Mouse (Mus musculus) liver, embryonic 11.5 days (tissue): ENCODE measurements at regions not wholly inside any gene's neighbourhood (a gene's known extent, or its start where the extent isn't known, plus 50 kb on each side); places are given as distances from the start of the nearest gene placed in this dataset.

ENCODE experiments used
- ATAC-seq: fragments of 200-750 bp; cut with Nextera tagmentation; replicated peaks from 2 replicates; pipeline ENCODE4 v1.8.0; 2017; ENCODE audit warnings: moderate number of reproducible peaks, mild to moderate bottlenecking, moderate TSS enrichment, moderate library complexity; ENCODE audit not compliant: low FRiP score
- DNase-seq: peaks from one replicate; pipeline ENCODE4 v3.0.0-alpha.2; 2017; ENCODE audit warnings: low spot score
- H3K27ac ChIP-seq: fragments of 300-500 bp; sonication (generic); 2 replicates; pipeline ENCODE4 v1.5.1; 2014; ENCODE audit warnings: mild to moderate bottlenecking, low read depth, low read length, control low read depth
- H3K27me3 ChIP-seq: fragments of 300-500 bp; sonication (generic); replicated peaks from 2 replicates; pipeline ENCODE4 v1.6.1; 2014; ENCODE audit warnings: low read length, mixed read lengths; ENCODE audit not compliant: control insufficient read depth, insufficient read depth
- H3K36me3 ChIP-seq: fragments of 300-500 bp; sonication (generic); 2 replicates; pipeline ENCODE4 v1.6.1; 2014; ENCODE audit warnings: mild to moderate bottlenecking, low read length, moderate library complexity, mixed read lengths; ENCODE audit not compliant: control insufficient read depth, insufficient read depth
- H3K4me1 ChIP-seq: fragments of 300-500 bp; sonication (generic); replicated peaks from 2 replicates; pipeline ENCODE4 v1.6.1; 2014; ENCODE audit warnings: low read length, mixed read lengths; ENCODE audit not compliant: control insufficient read depth, insufficient read depth
- H3K4me2 ChIP-seq: fragments of 300-500 bp; sonication (generic); 2 replicates; pipeline ENCODE4 v1.6.1; 2014; ENCODE audit warnings: mild to moderate bottlenecking, control low read depth, moderate library complexity
- H3K4me3 ChIP-seq: fragments of 300-500 bp; sonication (generic); 2 replicates; pipeline ENCODE4 v1.5.1; 2014; ENCODE audit warnings: low read depth, low read length, control low read depth
- H3K9ac ChIP-seq: fragments of 300-500 bp; sonication (generic); 2 replicates; pipeline ENCODE4 v1.6.1; 2014; ENCODE audit warnings: low read depth, low read length, control low read depth
- H3K9me3 ChIP-seq: fragments of 300-500 bp; sonication (generic); 2 replicates; pipeline ENCODE4 v1.6.1; 2016; ENCODE audit warnings: low read length, inconsistent platforms, mixed read lengths; ENCODE audit not compliant: control insufficient read depth
- WGBS: fragments of 180-500 bp; shearing (Covaris S2); extraction: QIAGEN DNeasy Blood & Tissue Kit; methylation state at CpG from one replicate; pipeline ENCODE4 v1.1.7; 2014; 5-methylcytosine and 5-hydroxymethylcytosine counted together

- no peaks in the 10 kb centered on the region; the same call in 1 of the 2 replicates for H3K4me1 ChIP-seq
- H3K9ac ChIP-seq, result no peak overlapping the region
- H3K9me3 ChIP-seq, result no peaks in the 10 kb centered on the region
- H3K27ac ChIP-seq, result no peak overlapping the region
- H3K4me3 ChIP-seq, result peak overlapping the region; percentile 23
- ATAC-seq, result peak; percentile 89
- WGBS, result 30% methylated on average over 20 of the region's 20 CpGs
- H3K4me2 ChIP-seq, result peak overlapping the region; percentile 44
- H3K36me3 ChIP-seq, result no peaks in the 10 kb centered on the region
- no peaks in the 10 kb centered on the region for H3K27me3 ChIP-seq
- peak; percentile 69 for DNase-seq
Measured at GRCm38 (mm10) chr3:121104571-121105407, 66.7 kb downstream of the Rwdd3 start.

- no peak for ATAC-seq
- DNase-seq, result no peak
- Histone ChIP-seq H3K9ac (no peak overlapping the region), H3K27ac (no peak overlapping the region), H3K4me1 (no peaks in the 10 kb centered on the region; the same call in 1 of the 2 replicates), H3K4me3 (no peak overlapping the region), H3K36me3 (no peaks in the 10 kb centered on the region), H3K27me3 (no peaks in the 10 kb centered on the region), H3K4me2 (no peak overlapping the region), H3K9me3 (no peaks in the 10 kb centered on the region)
- 77% methylated on average over 11 of the region's 11 CpGs for WGBS
Measured at GRCm38 (mm10) chr3:121102871-121103270, 68.6 kb downstream of the Rwdd3 start.

- no peak overlapping the region for H3K4me3 ChIP-seq
- DNase-seq, result no peak
- no peaks in the 10 kb centered on the region for H3K9me3 ChIP-seq
- H3K36me3 ChIP-seq, result no peaks in the 10 kb centered on the region
- WGBS, result 89% methylated on average over 1 of the region's 1 CpGs
- H3K4me1 ChIP-seq, result no peaks in the 10 kb centered on the region; the same call in 1 of the 2 replicates
- ATAC-seq, result no peak
- H3K27me3 ChIP-seq, result no peaks in the 10 kb centered on the region
- H3K9ac ChIP-seq, result no peak overlapping the region
- H3K27ac ChIP-seq, result no peak overlapping the region
- H3K4me2 ChIP-seq, result no peak overlapping the region
Measured at GRCm38 (mm10) chr3:121102120-121102519, 69.4 kb downstream of the Rwdd3 start.

- H3K36me3 ChIP-seq, result no peaks in the 10 kb centered on the region
- no peak for ATAC-seq
- no peaks in the 10 kb centered on the region; the same call in 1 of the 2 replicates for H3K4me1 ChIP-seq
- H3K4me2 ChIP-seq, result no peak overlapping the region
- H3K9ac ChIP-seq, result no peak overlapping the region
- H3K9me3 ChIP-seq, result no peaks in the 10 kb centered on the region
- no peak for DNase-seq
- H3K27me3 ChIP-seq, result no peaks in the 10 kb centered on the region
- WGBS, result 79% methylated on average over 8 of the region's 8 CpGs
- no peak overlapping the region for H3K4me3 ChIP-seq
- H3K27ac ChIP-seq, result no peak overlapping the region
Measured at GRCm38 (mm10) chr3:121100211-121100860, 71.2 kb downstream of the Rwdd3 start.

- Histone ChIP-seq H3K9me3 (no peaks in the 10 kb centered on the region), H3K4me1 (no peaks in the 10 kb centered on the region), H3K36me3 (no peaks in the 10 kb centered on the region), H3K4me3 (no peak overlapping the region), H3K4me2 (no peak overlapping the region), H3K27ac (no peak overlapping the region), H3K9ac (no peak overlapping the region), H3K27me3 (no peaks in the 10 kb centered on the region)
- WGBS, result 49% methylated on average over 6 of the region's 6 CpGs
- ATAC-seq, result 0 out of 2 replicates have a peak, but pooled peaks have one; percentile 26
- no peak for DNase-seq
Measured at GRCm38 (mm10) chr3:121093509-121093908, 78.0 kb downstream of the Rwdd3 start.

DNA sequence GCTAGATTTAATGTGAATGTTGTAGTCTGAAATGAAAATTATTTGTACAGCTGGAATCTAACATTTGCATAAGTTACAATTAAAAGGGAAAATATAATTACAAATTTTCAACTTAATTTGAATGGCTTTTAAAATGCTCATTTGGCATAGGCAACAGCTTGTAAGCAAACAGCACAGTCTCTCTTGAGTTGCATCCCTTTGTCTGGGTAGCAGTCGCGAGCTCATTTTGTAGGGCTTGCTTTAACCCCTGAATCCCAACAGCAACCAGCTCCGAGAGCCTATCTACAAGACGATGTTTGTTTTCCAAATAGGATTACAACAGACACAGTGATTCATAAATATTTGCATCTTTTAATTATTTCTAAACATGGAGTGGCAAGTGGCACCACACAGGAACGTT, 82.8 kb downstream of the Rwdd3 start:
- ATAC-seq, result no peak
- Histone ChIP-seq H3K4me2 (no peak overlapping the region), H3K9me3 (no peaks in the 10 kb centered on the region), H3K4me3 (no peak overlapping the region), H3K27ac (no peak overlapping the region), H3K4me1 (no peaks in the 10 kb centered on the region), H3K27me3 (no peaks in the 10 kb centered on the region), H3K9ac (no peak overlapping the region), H3K36me3 (no peaks in the 10 kb centered on the region)
- DNase-seq, result no peak
- 74% methylated on average over 5 of the region's 5 CpGs for WGBS

GRCm38 (mm10) chr3:121068676-121069075, 102.8 kb downstream of the Rwdd3 start:
- Histone ChIP-seq H3K4me1 (no peaks in the 10 kb centered on the region), H3K9ac (no peak overlapping the region), H3K9me3 (no peaks in the 10 kb centered on the region), H3K27ac (no peak overlapping the region), H3K36me3 (no peaks in the 10 kb centered on the region), H3K27me3 (no peaks in the 10 kb centered on the region), H3K4me2 (no peak overlapping the region), H3K4me3 (no peak overlapping the region)
- WGBS, result 65% methylated on average over 5 of the region's 5 CpGs
- ATAC-seq (no peak), DNase-seq (no peak)

DNA sequence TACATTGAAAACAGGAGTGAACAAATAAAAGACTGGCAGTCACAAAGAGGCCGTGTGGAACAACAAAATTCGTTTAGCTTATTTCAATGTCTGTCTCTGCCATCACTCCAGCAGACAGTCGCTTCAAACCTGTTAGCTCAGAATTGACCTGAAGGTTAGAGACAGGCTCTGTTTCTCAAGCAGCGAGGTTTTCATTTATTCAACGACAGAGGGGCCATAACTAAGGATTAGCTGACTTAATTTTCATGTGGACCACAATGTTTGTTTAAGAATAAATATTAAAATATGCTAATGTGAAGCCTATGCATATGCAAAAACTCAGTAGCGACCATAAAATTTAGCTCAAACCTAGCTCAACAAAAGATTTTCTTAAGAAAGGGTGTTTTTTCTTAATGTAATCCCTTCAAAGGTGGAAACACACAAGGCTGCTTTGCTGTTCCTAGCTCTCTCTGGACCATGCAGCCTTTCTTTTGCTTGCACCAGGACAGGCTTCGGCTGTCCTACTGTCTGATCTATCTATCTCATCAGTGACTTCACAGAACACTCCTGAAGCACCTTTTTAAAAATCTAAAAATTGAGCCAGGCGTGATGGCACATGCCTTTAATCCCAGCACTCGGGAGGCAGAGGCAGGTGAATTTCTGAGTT, 135.5 kb downstream of the Rwdd3 start:
- Histone ChIP-seq H3K36me3 (no peaks in the 10 kb centered on the region), H3K9me3 (no peaks in the 10 kb centered on the region), H3K27ac (no peak overlapping the region), H3K27me3 (no peaks in the 10 kb centered on the region), H3K4me1 (no peaks in the 10 kb centered on the region), H3K4me2 (no peak overlapping the region), H3K9ac (no peak overlapping the region), H3K4me3 (no peak overlapping the region)
- WGBS, result 75% methylated on average over 9 of the region's 9 CpGs
- no peak for DNase-seq
- ATAC-seq, result no peak
